Mouse (Mus musculus) testis, adult 2 months (tissue): ENCODE data around the gene Lpcat1.

ENCODE experiments used
- CTCF ChIP-seq: fragments of 200-500 bp; IDR thresholded peaks from 2 replicates; pipeline ENCODE4 v1.5.1; 2012; ENCODE audit warnings: low read depth, mild to moderate bottlenecking, inconsistent platforms, low read length, moderate library complexity; ENCODE audit not compliant: control insufficient read depth, insufficient read depth, insufficient replicate concordance
- POLR2A ChIP-seq: fragments of 200-500 bp; IDR thresholded peaks from 2 replicates; pipeline ENCODE4 v1.6.1; 2012; ENCODE audit warnings: low read depth, mild to moderate bottlenecking, inconsistent platforms, low read length, moderate library complexity; ENCODE audit not compliant: control insufficient read depth

GRCm38 (mm10) chr13:73453503-73454217 is 13.3 kb upstream of the Lpcat1 start:
- TF ChIP-seq CTCF (no peak), POLR2A (no peak)
